Mouse (Mus musculus) G1E-ER4 (cell line): ENCODE results near the gene Zfp955b. TPM values are rescaled to one million over a fixed set of nuclear protein-coding genes. Genes with fewer than 3 reads are reported as not detected.
"Not testable (repeated sequence)": the region's sequence is repeated elsewhere in the genome, so short reads cannot be mapped to it uniquely, and the experiment has no call there.

ENCODE experiments used
- GATA1 ChIP-seq: IDR thresholded peaks from one replicate; pipeline ENCODE4 v1.8.0; 2012; ENCODE audit warnings: low read length, inconsistent platforms
- polyA plus RNA-seq: library from polyadenylated mRNA; stranded (reverse); fragments of >175 nt; gene quantifications from 2 replicates; pipeline ENCODE4 v1.2.3, GENCODE M21; 2012

Zfp955b gene
- 0.32 and 0.40 TPM in 2 replicates for polyA plus RNA-seq

GRCm38 (mm10) chr17:33289039-33289875 lies at the start of gene Zfp955b:
Gene Zfp955b, plus strand, starts transcription at chr17:33289544.
- TF ChIP-seq GATA1: not testable (repeated sequence)

GRCm38 (mm10) chr17:33254530-33255318 lies 34.6 kb upstream of the Zfp955b start, which contains the start of gene Zfp955a:
Gene Zfp955a, minus strand, starts transcription at chr17:33255145.
- not testable (repeated sequence) for TF ChIP-seq GATA1

- TF ChIP-seq GATA1: no peak
Measured at GRCm38 (mm10) chr17:33264376-33264775, 25.0 kb upstream of the Zfp955b start, which contains the start of gene Olfr63. Gene Olfr63, plus strand, starts transcription at chr17:33264676.

- no peak for TF ChIP-seq GATA1
Measured at GRCm38 (mm10) chr17:33268907-33269306, 20.4 kb upstream of the Zfp955b start.

- TF ChIP-seq GATA1: no peak
Measured at GRCm38 (mm10) chr17:33352981-33353380, 63.6 kb downstream of the Zfp955b start.

Other genes starting within 250 kb of the Zfp955b start
- gene 4921501E09Rik, start 221.5 kb upstream of the Zfp955b start, polyA plus RNA-seq: not detected in 2 replicates
- gene Zfp563, start 200.2 kb upstream of the Zfp955b start, polyA plus RNA-seq: 0.25 and 0.94 TPM in 2 replicates
- gene Morc2b, start 149.9 kb upstream of the Zfp955b start, polyA plus RNA-seq: not detected in 2 replicates
- gene Olfr55, start 121.1 kb upstream of the Zfp955b start, polyA plus RNA-seq: not detected in 2 replicates
- not detected in 2 replicates for gene Olfr239, start 98.2 kb upstream of the Zfp955b start, polyA plus RNA-seq
- not detected in 2 replicates for gene Olfr1564, start 67.9 kb upstream of the Zfp955b start, polyA plus RNA-seq
- 0.19 and 0.38 TPM in 2 replicates for gene Zfp955a, start 34.4 kb upstream of the Zfp955b start, polyA plus RNA-seq
- gene Olfr63, start 24.9 kb upstream of the Zfp955b start, polyA plus RNA-seq: not detected in 2 replicates
- 0.26 and 0.33 TPM in 2 replicates for gene Zfp81, start 69.3 kb downstream of the Zfp955b start, polyA plus RNA-seq
- 0.30 and 0.65 TPM in 2 replicates for gene Zfp101, start 105.1 kb downstream of the Zfp955b start, polyA plus RNA-seq
- not detected in 2 replicates for gene Actl9, start 143.4 kb downstream of the Zfp955b start, polyA plus RNA-seq
- gene Adamts10, start 234.7 kb downstream of the Zfp955b start, polyA plus RNA-seq: 0.02 TPM in 1 of 2 replicates, not detected in the other